Comparison of ENCODE assay signal across 25 mouse cellular contexts in genomic region chr7:136169261-136169660, GRCm38 (mm10).
"Had no signal": no experiment of that assay in that cellular context is flagged by ENCODE, and none has a peak within 500 bp of the region (broad histone marks: within the 10 kb centered on the region; RNA-seq: fewer than 3 reads in every experiment).

No protein-coding gene starts in this region.

- H3K4me1 ChIP-seq: heart, embryonic 13.5 days; heart, embryonic 15.5 days; hindbrain, embryonic 13.5 days; hindbrain, embryonic 15.5 days; kidney, embryonic 15.5 days; liver, embryonic 13.5 days; liver, embryonic 15.5 days had no signal

- H3K36me3 ChIP-seq: heart, embryonic 13.5 days; heart, embryonic 15.5 days; hindbrain, embryonic 13.5 days; hindbrain, embryonic 15.5 days; kidney, embryonic 15.5 days; liver, embryonic 13.5 days; liver, embryonic 15.5 days had no signal

- H3K9ac ChIP-seq: heart, embryonic 13.5 days; heart, embryonic 15.5 days; hindbrain, embryonic 13.5 days; hindbrain, embryonic 15.5 days; kidney, embryonic 15.5 days; liver, embryonic 13.5 days; liver, embryonic 15.5 days; liver, postnatal 0 days had no signal

- ATAC-seq: hindbrain, postnatal 0 days; intestine, embryonic 16.5 days; liver, postnatal 0 days had no signal

- H3K27ac ChIP-seq: heart, embryonic 13.5 days; heart, embryonic 15.5 days; hindbrain, embryonic 13.5 days; hindbrain, embryonic 15.5 days; hindbrain, postnatal 0 days; kidney, embryonic 15.5 days; kidney, postnatal 0 days; liver, embryonic 13.5 days; liver, embryonic 15.5 days had no signal

- H3K4me2 ChIP-seq: heart, embryonic 11.5 days; heart, embryonic 13.5 days; heart, embryonic 15.5 days; hindbrain, embryonic 13.5 days; hindbrain, embryonic 15.5 days; kidney, embryonic 15.5 days; liver, embryonic 11.5 days; liver, embryonic 13.5 days; liver, embryonic 15.5 days had no signal

- H3K4me3 ChIP-seq: heart, embryonic 13.5 days; heart, embryonic 15.5 days; hindbrain, embryonic 13.5 days; hindbrain, embryonic 15.5 days; kidney, embryonic 15.5 days; liver, embryonic 13.5 days; liver, embryonic 15.5 days had no signal

- DNase-seq: gastrocnemius, postnatal 14 days; gastrocnemius, postnatal 36 days; heart, adult 18-20 months; heart, postnatal 14 days; heart, postnatal 36 days; kidney, adult 18-20 months; kidney, adult 9 months; kidney, postnatal 14 days; kidney, postnatal 36 days; layer of hippocampus, adult 9-11 months; layer of hippocampus, postnatal 36 days; liver; liver, embryonic 13.5 days; liver, postnatal 0 days had no signal

- H3K9me3 ChIP-seq: heart, embryonic 13.5 days; heart, embryonic 15.5 days; hindbrain, embryonic 13.5 days; hindbrain, embryonic 15.5 days; kidney, embryonic 15.5 days; liver, embryonic 13.5 days; liver, embryonic 15.5 days had no signal

- H3K27me3 ChIP-seq: heart, embryonic 13.5 days; heart, embryonic 15.5 days; hindbrain, embryonic 13.5 days; hindbrain, embryonic 15.5 days; kidney, embryonic 15.5 days; liver, embryonic 13.5 days; liver, embryonic 15.5 days had no signal
